Mouse (Mus musculus): ENCODE measurements around the gene Dnaja3.

DNA sequence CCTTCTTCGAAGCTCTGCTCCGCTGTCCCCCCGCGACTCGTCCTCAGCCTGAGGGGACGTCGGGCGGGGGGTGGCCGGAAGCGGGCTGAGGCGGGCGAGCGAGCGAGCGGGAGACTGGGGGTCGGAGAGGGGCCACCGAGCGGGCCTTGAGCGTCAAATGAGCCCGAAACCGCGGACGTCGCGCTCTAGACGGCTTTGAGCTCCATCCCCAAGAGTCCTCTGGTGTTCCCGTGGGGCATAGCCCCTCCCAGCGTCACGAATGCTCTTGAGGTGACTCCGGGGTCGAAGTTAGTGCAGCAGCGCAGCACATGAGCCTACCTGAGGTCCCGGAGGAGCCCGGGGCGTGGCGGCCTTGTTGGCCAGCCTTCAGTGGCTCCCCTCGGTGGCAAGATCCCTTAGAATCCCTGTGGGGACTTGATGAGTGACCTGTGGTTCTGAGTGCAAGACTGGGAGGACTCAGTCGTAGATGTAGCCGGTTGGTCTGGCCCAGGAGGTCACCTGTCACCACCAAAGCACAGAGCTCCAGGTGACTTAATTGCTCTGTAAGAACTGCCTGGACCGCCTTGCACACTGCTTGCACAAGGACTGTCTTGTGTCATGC is 86.8 kb downstream of the Dnaja3 start:
- no peak for TF ChIP-seq POLR2A (IDR thresholded peaks at IDR 0.05; ENCODE audit: insufficient read length, low read depth)
- no peak for TF ChIP-seq SRF (IDR thresholded peaks at IDR 0.05; ENCODE audit: control insufficient read depth, insufficient read length, low read depth)
- no peak for TF ChIP-seq E2F4 (IDR thresholded peaks at IDR 0.05; ENCODE audit: insufficient read depth)
- no peak for TF ChIP-seq POLR2AphosphoS2 (IDR thresholded peaks at IDR 0.05; ENCODE audit: insufficient read length, low read depth)
- no peak for TF ChIP-seq TCF12 (IDR thresholded peaks at IDR 0.05; ENCODE audit: insufficient read depth, poor library complexity, severe bottlenecking)
- TF ChIP-seq TCF3 (IDR thresholded peaks at IDR 0.05; ENCODE audit: insufficient read length, low read depth) = no peak
- TF ChIP-seq USF1 (IDR thresholded peaks at IDR 0.05; ENCODE audit: low read depth) = no peak
- TF ChIP-seq MAX (IDR thresholded peaks at IDR 0.05; ENCODE audit: low read depth) = no peak
- TF ChIP-seq REST (IDR thresholded peaks at IDR 0.05; ENCODE audit: insufficient read depth, insufficient read length) = no peak
- TF ChIP-seq MYOD1 (IDR thresholded peaks at IDR 0.05; ENCODE audit: control insufficient read depth in 1 of 3, insufficient read length in 2 of 3, low read depth in 2 of 3) = no peak
- TF ChIP-seq CEBPB (IDR thresholded peaks at IDR 0.05; ENCODE audit: insufficient read depth, poor library complexity, severe bottlenecking) = no peak
- no peak for TF ChIP-seq MYOG (IDR thresholded peaks at IDR 0.05; ENCODE audit: control insufficient read depth in 1 of 3, insufficient read depth in 1 of 3, insufficient read length in 2 of 3, low read depth in 2 of 3)
